Mouse (Mus musculus): ENCODE data around the gene Cd4.

DNA sequence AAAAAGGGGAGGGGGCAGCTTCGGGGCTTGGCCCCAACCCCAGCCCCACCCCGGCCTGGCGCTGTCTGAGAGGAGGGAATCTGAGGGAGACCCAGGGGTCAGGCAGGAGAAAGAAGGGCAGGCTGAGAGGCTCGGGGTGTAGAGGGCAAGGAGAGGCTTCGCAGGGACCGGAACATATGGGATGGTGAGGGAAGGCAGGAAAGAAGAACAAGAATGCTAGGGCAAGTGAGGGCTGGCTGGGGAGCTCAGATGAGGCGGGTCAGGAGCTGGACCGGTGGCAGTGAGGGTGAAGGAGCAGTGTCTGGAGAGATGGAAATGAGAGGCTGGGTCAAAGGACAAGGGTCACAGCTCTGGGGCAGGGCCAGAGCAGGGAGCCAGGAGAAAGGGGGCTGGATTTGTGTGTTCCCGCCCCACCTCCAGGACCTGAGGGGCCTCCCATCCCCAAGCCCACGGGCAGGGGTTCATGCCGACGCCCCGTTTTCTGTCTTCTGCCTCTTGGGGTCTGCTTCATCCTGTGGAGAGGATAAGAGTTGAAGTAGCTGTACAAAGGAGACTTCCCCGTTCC, 25.8 kb upstream of the Cd4 start:
- TF ChIP-seq POLR2A (IDR thresholded peaks at IDR 0.05; ENCODE audit: borderline replicate concordance, extremely low read depth, insufficient read depth, insufficient read length, poor library complexity, severe bottlenecking): no peak
- no peak for TF ChIP-seq CTCF (IDR thresholded peaks at IDR 0.05; ENCODE audit: borderline replicate concordance, extremely low read depth, insufficient read depth, insufficient read length)

Measured in brain, embryonic 14.5 days (tissue).